Mouse (Mus musculus) midbrain, embryonic 13.5 days (tissue): ENCODE measurements around the gene Ltbp1. TPM values are rescaled to one million over a fixed set of nuclear protein-coding genes. Genes with fewer than 3 reads are reported as not detected.

ENCODE experiments used
- ATAC-seq: fragments of 200-750 bp; cut with Nextera tagmentation; 2 replicates; pipeline ENCODE4 v1.8.0; 2017; ENCODE audit warnings: mild to moderate bottlenecking, moderate TSS enrichment, moderate library complexity
- H3K27ac ChIP-seq: fragments of 300-500 bp; sonication (generic); 2 replicates; pipeline ENCODE4 v1.5.1; 2015; ENCODE audit warnings: inconsistent platforms, mild to moderate bottlenecking, moderate library complexity
- H3K27me3 ChIP-seq: fragments of 300-500 bp; sonication (generic); 2 replicates; pipeline ENCODE4 v1.6.1; 2015; ENCODE audit warnings: mild to moderate bottlenecking, inconsistent platforms
- H3K36me3 ChIP-seq: fragments of 300-500 bp; sonication (generic); 2 replicates; pipeline ENCODE4 v1.6.1; 2015; ENCODE audit warnings: mild to moderate bottlenecking, inconsistent platforms
- H3K4me1 ChIP-seq: fragments of 300-500 bp; sonication (generic); replicated peaks from 2 replicates; pipeline ENCODE4 v1.6.1; 2015; ENCODE audit warnings: inconsistent platforms
- H3K4me2 ChIP-seq: fragments of 300-500 bp; sonication (generic); replicated peaks from 2 replicates; pipeline ENCODE4 v1.6.1; 2015; ENCODE audit warnings: moderate library complexity, mild to moderate bottlenecking, inconsistent platforms
- H3K4me3 ChIP-seq: fragments of 300-500 bp; sonication (generic); replicated peaks from 2 replicates; pipeline ENCODE4 v1.5.1; 2015; ENCODE audit warnings: mild to moderate bottlenecking, inconsistent platforms
- H3K9ac ChIP-seq: fragments of 300-500 bp; sonication (generic); replicated peaks from 2 replicates; pipeline ENCODE4 v1.6.1; 2015; ENCODE audit warnings: mild to moderate bottlenecking, inconsistent platforms
- H3K9me3 ChIP-seq: fragments of 300-500 bp; sonication (generic); 2 replicates; pipeline ENCODE4 v1.6.1; 2016; ENCODE audit warnings: mild to moderate bottlenecking, inconsistent platforms
- WGBS: fragments of 180-500 bp; shearing (Covaris S2); methylation state at CpG from one replicate; pipeline ENCODE4 v1.1.7; 2015; 5-methylcytosine and 5-hydroxymethylcytosine counted together
- polyA plus RNA-seq: library from polyadenylated mRNA; unstranded; fragments of >200 nt; fragmentation: Nextera tagmentation; extraction: Ambion mirVana; gene quantifications from 2 replicates; pipeline ENCODE4 v1.2.1, GENCODE M21; 2015

Gene Ltbp1
- polyA plus RNA-seq, 1 experiment from 2014 or later = 2.7 TPM

GRCm38 (mm10) chr17:75252540-75252939 lies 247.2 kb downstream of the Ltbp1 start:
- H3K9me3 ChIP-seq = no peaks in the 10 kb centered on the region
- H3K4me3 ChIP-seq = no peak overlapping the region
- no peaks in the 10 kb centered on the region for H3K4me1 ChIP-seq
- WGBS = 94% methylated on average over 5 of the region's 5 CpGs
- no peaks in the 10 kb centered on the region for H3K27me3 ChIP-seq
- no peak overlapping the region for H3K4me2 ChIP-seq
- no peak for ATAC-seq
- no peak overlapping the region for H3K9ac ChIP-seq
- H3K27ac ChIP-seq = no peak overlapping the region
- no peaks in the 10 kb centered on the region for H3K36me3 ChIP-seq

DNA sequence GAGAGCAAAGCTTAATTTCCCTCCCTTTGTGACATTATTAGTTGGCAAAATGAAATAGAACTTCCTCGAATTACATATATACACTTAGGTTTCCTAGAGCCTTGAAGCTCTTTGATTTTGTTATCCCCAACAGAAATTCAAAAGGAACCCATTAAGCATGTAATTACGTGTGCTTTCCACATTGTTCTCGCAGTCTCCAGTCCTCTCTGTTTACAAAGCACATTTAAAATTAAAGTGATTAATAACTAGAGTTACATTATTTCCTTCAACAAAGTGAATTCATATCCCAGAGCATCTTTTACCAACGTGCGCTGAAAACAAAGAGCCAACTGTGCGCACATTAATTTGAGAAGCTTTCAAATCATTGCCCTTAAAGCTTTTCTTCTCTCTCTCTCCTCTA lies 249.5 kb downstream of the Ltbp1 start:
- H3K4me2 ChIP-seq = no peak overlapping the region
- H3K9ac ChIP-seq = no peak overlapping the region
- H3K27me3 ChIP-seq = no peaks in the 10 kb centered on the region
- no peaks in the 10 kb centered on the region for H3K4me1 ChIP-seq
- WGBS = 75% methylated on average over 6 of the region's 6 CpGs
- H3K36me3 ChIP-seq = no peaks in the 10 kb centered on the region
- no peak for ATAC-seq
- H3K4me3 ChIP-seq = no peak overlapping the region
- H3K9me3 ChIP-seq = no peaks in the 10 kb centered on the region
- no peak overlapping the region for H3K27ac ChIP-seq

DNA sequence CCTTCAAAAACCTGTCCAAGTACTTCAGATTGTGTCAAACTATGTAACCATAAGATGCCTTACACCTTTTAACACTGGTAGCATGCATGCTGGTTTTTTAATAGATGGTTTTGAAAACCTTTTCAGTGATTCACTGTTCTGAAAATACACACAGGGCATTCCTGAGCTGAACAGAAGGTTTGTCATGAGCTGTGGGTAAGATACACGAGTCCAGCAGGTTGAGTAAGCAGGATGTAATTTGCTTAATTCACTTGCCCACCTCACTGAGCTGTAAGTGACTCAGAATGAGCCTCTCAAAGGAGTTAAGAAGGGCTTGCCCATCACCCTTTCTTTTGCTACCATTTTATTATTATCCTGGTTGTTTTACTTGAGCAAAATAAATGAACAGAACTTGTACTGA lies 250.6 kb downstream of the Ltbp1 start:
- H3K9ac ChIP-seq = no peak overlapping the region
- H3K4me1 ChIP-seq = no peaks in the 10 kb centered on the region
- no peak overlapping the region for H3K4me2 ChIP-seq
- no peak overlapping the region for H3K27ac ChIP-seq
- ATAC-seq = no peak
- H3K27me3 ChIP-seq = no peaks in the 10 kb centered on the region
- H3K4me3 ChIP-seq = no peak overlapping the region
- H3K36me3 ChIP-seq = no peaks in the 10 kb centered on the region
- no peaks in the 10 kb centered on the region for H3K9me3 ChIP-seq
- WGBS = 57% methylated on average over 1 of the region's 1 CpGs

DNA sequence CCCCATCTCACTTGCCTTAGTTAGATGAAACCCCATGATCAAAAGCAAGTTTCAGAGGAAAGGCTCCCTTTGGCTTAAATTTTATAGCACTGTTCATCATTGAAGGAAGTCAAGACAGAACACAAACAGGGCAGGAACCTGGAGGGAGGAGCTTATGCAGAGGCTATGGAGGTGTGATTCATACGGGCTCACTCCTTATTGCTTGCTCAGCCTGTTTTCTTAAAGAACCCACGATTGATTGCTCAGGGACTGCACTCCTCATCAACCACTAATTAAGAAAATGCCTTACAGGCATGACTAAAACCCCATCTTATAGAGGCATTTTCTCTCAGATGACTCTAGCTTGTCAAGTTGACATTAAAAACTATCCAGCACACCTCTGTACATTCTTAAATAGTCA lies 253.1 kb downstream of the Ltbp1 start:
- Histone ChIP-seq H3K9me3 (no peaks in the 10 kb centered on the region), H3K9ac (no peak overlapping the region), H3K36me3 (no peaks in the 10 kb centered on the region), H3K4me3 (no peak overlapping the region), H3K27ac (no peak overlapping the region), H3K27me3 (no peaks in the 10 kb centered on the region), H3K4me2 (no peak overlapping the region), H3K4me1 (no peaks in the 10 kb centered on the region)
- WGBS = 79% methylated on average over 2 of the region's 2 CpGs
- no peak for ATAC-seq

DNA sequence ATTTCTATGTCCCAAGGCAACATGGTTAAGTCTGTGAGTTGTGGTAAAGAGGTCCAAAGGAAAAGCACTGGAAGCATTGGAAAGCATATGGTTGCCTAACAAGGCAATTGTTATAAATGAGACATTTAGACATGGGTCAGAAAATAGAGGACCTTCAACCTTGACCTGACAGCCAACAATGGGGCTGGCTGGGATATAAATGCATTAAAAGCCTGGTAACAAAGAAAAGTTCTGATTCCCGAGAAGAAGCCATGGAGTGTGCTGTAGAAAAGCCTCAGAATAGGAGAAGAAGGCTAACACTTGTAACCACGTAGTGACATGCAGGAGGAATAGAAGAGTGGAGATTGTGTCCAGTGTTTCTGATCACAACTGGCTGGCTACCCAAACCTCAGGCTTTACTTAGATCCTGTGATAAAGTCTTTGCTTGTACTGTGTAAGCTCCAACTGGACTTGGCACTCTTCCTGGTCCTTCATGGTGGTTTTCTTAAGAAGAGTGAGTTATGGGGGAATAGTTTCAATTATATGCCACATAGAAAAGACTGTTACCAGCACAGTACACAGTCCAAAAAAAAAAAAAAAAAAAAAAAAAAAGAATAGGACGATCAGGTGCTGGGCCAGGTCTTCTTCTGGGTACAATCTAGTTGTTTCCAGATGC lies 258.1 kb downstream of the Ltbp1 start:
- 39% methylated on average over 3 of the region's 3 CpGs for WGBS

DNA sequence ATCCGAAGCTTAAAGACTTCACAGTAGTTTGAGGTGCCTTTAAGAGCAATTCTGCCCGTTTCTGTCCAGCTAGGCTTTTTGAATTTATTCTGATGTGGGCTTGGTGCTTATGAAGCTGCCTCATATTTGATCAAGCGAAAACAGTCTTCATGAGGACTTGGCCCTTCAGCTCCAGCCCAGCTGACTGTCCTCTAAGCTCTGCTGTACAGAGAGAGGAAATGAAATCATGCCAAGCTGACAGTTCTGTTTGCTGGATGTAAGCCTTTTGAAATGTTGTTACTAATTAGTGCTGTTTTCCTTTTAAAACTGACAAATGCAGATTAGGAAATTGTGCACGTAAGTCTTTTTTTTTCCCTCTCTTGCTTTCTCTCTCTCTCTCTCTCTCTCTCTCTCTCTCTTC lies 263.1 kb downstream of the Ltbp1 start:
- H3K4me3 ChIP-seq = no peak overlapping the region
- no peaks in the 10 kb centered on the region for H3K4me1 ChIP-seq
- 78% methylated on average over 4 of the region's 4 CpGs for WGBS
- no peaks in the 10 kb centered on the region for H3K9me3 ChIP-seq
- H3K4me2 ChIP-seq = no peak overlapping the region
- H3K9ac ChIP-seq = no peak overlapping the region
- no peaks in the 10 kb centered on the region for H3K27me3 ChIP-seq
- no peak overlapping the region for H3K27ac ChIP-seq
- no peak for ATAC-seq
- no peaks in the 10 kb centered on the region for H3K36me3 ChIP-seq

More for the DNA sequence above, 258.1 kb downstream of the Ltbp1 start:
- H3K27ac ChIP-seq = no peak overlapping the region
- H3K36me3 ChIP-seq = no peaks in the 10 kb centered on the region
- no peaks in the 10 kb centered on the region for H3K27me3 ChIP-seq
- no peak overlapping the region for H3K9ac ChIP-seq
- ATAC-seq = no peak
- H3K9me3 ChIP-seq = no peaks in the 10 kb centered on the region
- no peak overlapping the region for H3K4me3 ChIP-seq
- no peak overlapping the region for H3K4me2 ChIP-seq
- H3K4me1 ChIP-seq = no peaks in the 10 kb centered on the region

DNA sequence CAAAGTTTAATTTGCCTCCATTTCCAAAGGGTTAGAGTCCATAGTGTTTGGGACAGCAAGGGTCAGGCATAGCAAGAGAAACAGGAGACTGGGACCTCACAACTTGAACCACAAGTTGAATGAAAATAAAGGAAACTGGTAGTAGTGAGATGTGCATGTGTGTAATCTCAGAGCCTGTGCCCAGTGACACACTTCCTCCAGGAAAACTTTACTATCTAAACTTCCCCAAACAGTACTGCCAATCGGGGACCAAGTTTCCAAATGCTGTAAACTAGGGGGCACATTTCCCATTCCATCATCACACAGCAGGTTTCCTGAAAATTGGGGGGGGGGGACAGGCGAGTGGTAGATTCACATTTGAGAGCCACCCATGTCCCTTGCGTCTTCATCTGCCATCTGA lies 267.1 kb downstream of the Ltbp1 start:
- 92% methylated on average over 3 of the region's 3 CpGs for WGBS
- Histone ChIP-seq H3K27me3 (no peaks in the 10 kb centered on the region), H3K4me3 (no peak overlapping the region), H3K36me3 (no peaks in the 10 kb centered on the region), H3K4me1 (no peaks in the 10 kb centered on the region), H3K9me3 (no peaks in the 10 kb centered on the region), H3K27ac (no peak overlapping the region), H3K4me2 (no peak overlapping the region), H3K9ac (no peak overlapping the region)
- ATAC-seq = no peak

DNA sequence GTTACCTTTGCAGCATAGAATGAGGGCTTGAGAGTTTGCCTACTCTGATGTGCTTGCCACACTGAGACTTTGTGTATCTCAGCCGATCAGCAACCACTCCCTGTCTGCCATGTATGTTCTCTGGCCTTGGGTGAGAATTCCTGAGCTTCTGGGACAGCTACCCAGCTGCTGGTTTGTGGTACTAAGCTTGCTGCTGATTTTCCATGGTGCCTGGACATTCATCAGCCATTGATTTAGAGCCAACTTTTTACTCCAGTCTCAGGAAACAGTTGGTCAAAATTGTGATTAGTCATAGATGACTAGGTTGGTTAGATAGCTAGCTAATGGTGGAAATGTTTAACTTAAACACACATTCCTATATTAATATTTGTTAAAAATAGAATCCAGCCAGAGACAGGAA lies 267.9 kb downstream of the Ltbp1 start:
- no peak overlapping the region for H3K9ac ChIP-seq
- no peaks in the 10 kb centered on the region for H3K9me3 ChIP-seq
- no peak for ATAC-seq
- H3K4me1 ChIP-seq = no peaks in the 10 kb centered on the region
- no peak overlapping the region for H3K27ac ChIP-seq
- no peaks in the 10 kb centered on the region for H3K36me3 ChIP-seq
- H3K4me2 ChIP-seq = no peak overlapping the region
- H3K4me3 ChIP-seq = no peak overlapping the region
- no peaks in the 10 kb centered on the region for H3K27me3 ChIP-seq
- WGBS = 96% methylated on average over 1 of the region's 1 CpGs

GRCm38 (mm10) chr17:75275302-75275701 lies 269.9 kb downstream of the Ltbp1 start:
- no peaks in the 10 kb centered on the region for H3K36me3 ChIP-seq
- no peak overlapping the region for H3K9ac ChIP-seq
- H3K4me2 ChIP-seq = no peak overlapping the region
- no peaks in the 10 kb centered on the region for H3K9me3 ChIP-seq
- 86% methylated on average over 6 of the region's 6 CpGs for WGBS
- H3K27me3 ChIP-seq = no peaks in the 10 kb centered on the region
- no peak overlapping the region for H3K4me3 ChIP-seq
- no peak for ATAC-seq
- H3K4me1 ChIP-seq = no peaks in the 10 kb centered on the region
- H3K27ac ChIP-seq = no peak overlapping the region

- Histone ChIP-seq H3K27me3 (no peaks in the 10 kb centered on the region), H3K4me1 (no peaks in the 10 kb centered on the region), H3K36me3 (no peaks in the 10 kb centered on the region), H3K4me2 (no peak overlapping the region), H3K27ac (no peak overlapping the region), H3K4me3 (no peak overlapping the region), H3K9ac (no peak overlapping the region), H3K9me3 (no peaks in the 10 kb centered on the region)
- no peak for ATAC-seq
- WGBS = 78% methylated on average over 1 of the region's 1 CpGs
Measured at GRCm38 (mm10) chr17:75278106-75278505, 272.7 kb downstream of the Ltbp1 start.

DNA sequence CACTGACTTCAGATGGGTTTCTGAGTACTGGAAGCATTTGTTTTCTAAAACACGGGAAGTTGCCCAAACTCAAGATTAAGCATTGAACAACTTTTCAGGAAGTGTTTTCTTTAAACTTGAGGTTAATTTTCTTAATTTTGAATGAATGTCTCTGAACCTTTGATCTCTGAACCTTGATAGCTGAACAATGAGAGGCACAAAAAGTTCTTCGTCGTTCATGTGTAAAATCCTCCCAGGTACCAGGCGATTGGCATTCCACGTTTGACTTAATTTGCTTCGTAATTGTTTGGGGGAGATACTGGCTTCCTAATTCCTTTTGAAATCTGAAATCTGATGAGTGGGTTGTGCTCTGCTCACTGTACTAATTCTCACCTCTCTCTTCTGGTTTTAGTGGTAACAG lies 273.2 kb downstream of the Ltbp1 start:
- H3K9ac ChIP-seq = no peak overlapping the region
- no peaks in the 10 kb centered on the region for H3K9me3 ChIP-seq

GRCm38 (mm10) chr17:75281345-75281744 lies 276.0 kb downstream of the Ltbp1 start:
- H3K36me3 ChIP-seq = no peaks in the 10 kb centered on the region
- no peak for ATAC-seq
- 67% methylated on average over 5 of the region's 5 CpGs for WGBS
- H3K4me3 ChIP-seq = no peak overlapping the region
- no peak overlapping the region for H3K9ac ChIP-seq
- H3K4me2 ChIP-seq = no peak overlapping the region
- H3K27ac ChIP-seq = no peak overlapping the region
- no peaks in the 10 kb centered on the region for H3K4me1 ChIP-seq
- H3K9me3 ChIP-seq = no peaks in the 10 kb centered on the region
- H3K27me3 ChIP-seq = no peaks in the 10 kb centered on the region

More for the DNA sequence above, 273.2 kb downstream of the Ltbp1 start:
- no peak overlapping the region for H3K27ac ChIP-seq
- no peak overlapping the region for H3K4me2 ChIP-seq
- ATAC-seq = no peak
- no peaks in the 10 kb centered on the region for H3K36me3 ChIP-seq
- no peaks in the 10 kb centered on the region for H3K4me1 ChIP-seq
- no peaks in the 10 kb centered on the region for H3K27me3 ChIP-seq
- WGBS = 37% methylated on average over 6 of the region's 6 CpGs
- H3K4me3 ChIP-seq = no peak overlapping the region
